Mouse (Mus musculus) frontal cortex, postnatal 25 days (tissue): ENCODE data around the gene Wdr95.

Experiments
- DNase-seq, 2 experiments: peaks; one replicate each; pipeline ENCODE4 v3.0.0; 2022; ENCODE audit warnings: low spot score in 2 of 2

The Wdr95 gene

DNA sequence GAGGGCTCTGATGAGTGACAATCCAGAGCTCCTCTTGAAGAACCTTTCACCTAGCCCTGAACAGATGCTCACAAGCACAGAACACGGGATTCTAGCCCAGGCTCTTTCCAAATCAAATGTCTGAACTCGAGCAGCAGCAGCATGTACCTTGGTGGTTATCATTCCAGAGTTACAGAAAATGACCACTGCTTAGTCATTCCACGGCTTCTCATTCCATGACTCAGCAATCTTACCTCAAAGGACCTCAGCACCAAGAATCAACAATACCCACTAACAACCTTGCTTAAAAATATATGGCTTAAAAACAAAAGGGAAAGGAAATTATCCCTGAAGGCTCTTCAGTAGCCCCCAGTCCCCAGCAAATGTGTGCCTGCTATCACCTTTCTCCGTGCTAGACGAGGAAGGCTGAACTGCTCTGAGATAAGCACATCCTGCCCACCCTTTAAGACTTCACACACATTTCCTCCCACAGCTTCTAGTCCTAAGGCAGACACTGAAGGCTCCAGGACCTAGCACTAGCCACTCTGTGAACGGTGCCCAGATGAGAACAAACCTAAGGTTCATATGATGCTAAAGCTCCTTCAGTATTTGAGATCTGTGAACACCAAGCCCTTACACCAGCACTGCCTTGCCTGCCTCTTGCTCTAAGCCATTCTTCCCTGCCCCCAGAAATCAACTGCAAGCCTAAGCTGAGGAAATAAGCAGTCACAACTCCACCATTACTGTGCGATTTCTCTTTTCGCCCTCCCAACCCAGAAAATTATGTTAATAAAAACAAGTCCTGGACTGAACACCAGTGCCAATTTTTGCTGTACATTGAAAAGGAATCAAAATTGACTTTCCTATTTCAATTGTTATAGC, 95.6 kb downstream of the Wdr95 start:
- DNase-seq, result no peak

DNA sequence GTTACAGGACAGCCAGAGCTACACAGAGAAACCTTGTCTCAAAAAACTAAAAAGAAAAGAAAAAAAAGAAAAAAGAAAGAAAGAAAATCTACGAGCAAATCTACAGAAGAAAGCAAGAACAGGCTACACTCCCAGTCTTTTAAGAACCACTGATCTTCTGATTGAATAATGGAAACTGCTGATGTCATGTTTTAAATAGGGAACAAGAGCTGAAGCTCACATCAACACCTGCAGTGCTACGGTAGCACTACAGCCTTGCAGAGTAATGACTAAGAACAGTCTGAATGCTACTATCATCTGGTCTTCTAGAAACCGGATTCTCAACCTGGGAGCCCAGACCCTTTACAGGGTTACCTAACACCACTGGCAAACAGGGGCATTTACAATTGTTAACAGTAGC, 97.1 kb downstream of the Wdr95 start:
- DNase-seq, result no peak

GRCm38 (mm10) chr5:149634409-149635035, 106.0 kb downstream of the Wdr95 start:
- DNase-seq, result no peak

DNA sequence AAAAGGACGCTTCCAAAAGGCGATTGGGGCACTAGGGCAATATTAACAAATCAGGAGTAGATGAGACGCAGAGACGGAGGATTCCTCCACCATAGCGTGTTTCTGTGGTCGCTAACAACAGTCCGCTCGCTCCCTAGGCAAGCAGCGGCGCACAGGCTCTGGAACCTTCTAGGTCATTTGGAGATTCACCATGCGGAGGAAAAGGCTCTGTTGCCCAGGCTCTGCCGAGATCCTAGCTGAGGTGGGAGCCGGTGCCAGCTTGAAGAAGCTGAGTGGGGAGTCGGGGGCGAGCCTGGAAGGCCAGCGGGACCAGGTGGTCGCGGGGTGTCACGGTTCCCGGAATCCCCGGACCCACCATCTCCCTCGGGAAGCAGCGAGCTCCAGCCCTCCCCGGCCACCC, 107.1 kb downstream of the Wdr95 start:
- DNase-seq, result no peak

- DNase-seq, result peak; percentile 94 to 99
Measured at GRCm38 (mm10) chr5:149636075-149636920, 107.8 kb downstream of the Wdr95 start, which contains the start of gene Hsph1. TSS of gene Hsph1 (minus strand) at chr5:149636376.

DNA sequence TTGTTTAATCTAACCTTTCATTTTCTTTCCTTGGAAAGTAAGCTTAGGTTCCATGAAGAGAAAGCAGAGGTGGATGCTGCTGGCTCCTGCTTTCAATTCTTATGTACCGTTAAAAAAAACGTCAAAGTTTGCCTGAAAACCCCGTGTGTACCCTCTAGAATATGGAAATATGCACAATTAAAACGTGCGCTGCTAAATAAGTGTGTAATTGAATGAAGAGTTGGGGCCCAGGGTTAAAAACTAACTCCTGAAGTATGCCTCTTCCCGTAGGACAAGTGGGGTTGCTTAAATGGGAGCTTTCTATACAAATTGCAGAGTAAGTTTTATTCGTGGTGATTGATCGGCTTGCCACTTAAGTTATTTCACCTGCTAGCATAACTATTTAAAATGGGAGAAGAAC, 108.8 kb downstream of the Wdr95 start:
- no peak for DNase-seq

GRCm38 (mm10) chr5:149641277-149641892, 112.9 kb downstream of the Wdr95 start:
- no peak for DNase-seq

DNA sequence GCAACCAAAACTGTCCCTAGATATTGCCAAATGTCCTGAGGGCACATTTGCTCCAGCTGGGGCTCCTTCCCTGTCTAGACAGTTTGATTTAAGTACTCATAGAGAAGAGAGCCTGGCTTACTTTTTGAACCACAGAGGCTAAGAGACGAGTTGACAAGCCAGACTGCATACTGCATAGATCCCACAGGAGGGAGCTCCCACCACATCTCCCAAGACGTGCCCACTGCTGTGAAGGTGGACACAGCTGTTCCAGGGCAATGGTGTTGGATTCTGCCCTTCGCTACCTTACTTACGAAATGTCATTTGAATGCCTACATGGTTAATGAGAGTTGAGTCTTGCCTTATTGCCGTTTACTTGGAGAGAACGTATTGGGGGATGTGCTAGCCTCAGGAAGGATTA, 113.9 kb downstream of the Wdr95 start:
- no peak for DNase-seq

GRCm38 (mm10) chr5:149642783-149643509, 114.5 kb downstream of the Wdr95 start:
- DNase-seq, result no peak

DNA sequence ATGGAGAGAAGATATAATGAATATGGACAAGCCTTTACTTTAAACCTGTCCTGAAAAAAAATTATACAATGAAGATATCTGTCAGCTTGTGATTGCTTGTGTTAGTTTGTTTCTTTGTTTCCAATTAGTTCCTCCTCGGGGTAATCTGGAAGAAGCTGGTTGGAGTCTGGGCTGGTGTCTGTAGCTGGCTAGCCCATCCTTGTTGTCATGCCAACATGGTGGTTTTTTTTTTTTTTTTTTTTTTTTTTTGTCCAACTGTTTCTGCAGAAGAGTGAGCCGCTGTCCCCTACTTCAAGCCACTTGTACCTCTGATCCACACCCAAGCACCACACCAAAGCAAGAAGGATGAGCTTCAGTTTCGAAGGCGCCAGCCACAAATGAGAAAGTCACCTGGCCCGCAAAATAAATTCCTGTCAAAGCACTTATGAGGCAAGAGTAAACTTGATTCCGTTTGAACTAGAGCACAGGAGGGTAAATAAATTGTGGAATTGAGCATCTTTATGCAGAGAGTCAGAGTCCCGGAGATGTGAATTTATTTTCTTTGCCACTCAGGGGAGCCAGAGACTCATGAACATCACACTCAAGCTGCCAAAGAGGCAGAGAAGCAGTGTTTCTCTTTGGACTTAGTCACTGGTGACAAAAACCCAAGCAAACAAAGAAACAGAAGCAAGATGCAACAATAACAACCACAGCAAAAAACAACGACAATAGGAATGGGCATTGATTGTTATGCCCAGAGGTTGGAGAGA, 119.1 kb downstream of the Wdr95 start:
- DNase-seq, result no peak

- DNase-seq, result no peak
Measured at GRCm38 (mm10) chr5:149648196-149648595, 119.7 kb downstream of the Wdr95 start.

GRCm38 (mm10) chr5:149648895-149649406, 120.5 kb downstream of the Wdr95 start:
- no peak for DNase-seq

GRCm38 (mm10) chr5:149649499-149650178, 121.2 kb downstream of the Wdr95 start:
- no peak for DNase-seq

- DNase-seq, result no peak
Measured at GRCm38 (mm10) chr5:149650179-149650553, 121.7 kb downstream of the Wdr95 start.

- no peak for DNase-seq
Measured at GRCm38 (mm10) chr5:149655636-149656035, 127.2 kb downstream of the Wdr95 start.

- DNase-seq, result no peak
Measured at GRCm38 (mm10) chr5:149658022-149658421, 129.5 kb downstream of the Wdr95 start.

DNA sequence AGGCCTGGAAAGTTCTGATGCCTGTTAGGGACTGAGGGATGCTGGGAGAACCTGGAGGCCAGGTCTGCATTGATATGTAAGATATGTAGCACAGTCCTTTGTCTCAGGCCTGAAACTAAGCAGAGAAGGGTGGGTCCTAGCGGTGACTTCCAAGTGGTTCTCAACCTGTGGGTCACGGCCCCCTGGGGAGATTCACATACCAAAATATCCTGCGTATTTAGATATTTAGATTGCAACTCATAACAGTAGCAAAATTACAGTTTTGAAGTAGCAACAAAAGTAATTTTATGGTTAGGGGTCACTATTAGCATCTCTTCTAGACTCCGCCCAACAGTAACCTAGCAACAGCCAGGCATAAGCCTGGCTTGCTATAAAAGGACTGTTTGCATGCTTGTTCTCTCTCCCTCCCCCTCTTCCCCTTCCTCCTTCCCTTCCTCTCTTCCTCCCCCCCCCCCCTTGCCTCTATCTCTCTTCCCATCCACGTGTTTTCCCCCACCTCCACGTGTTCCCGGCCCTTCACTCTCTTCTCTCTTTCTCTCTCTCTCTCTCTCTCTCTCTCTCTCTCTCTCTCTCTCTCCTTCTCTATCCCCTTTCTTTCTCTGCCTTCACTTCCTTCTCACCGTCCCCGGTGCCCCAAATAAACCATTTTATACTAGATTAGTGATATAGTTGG, 130.4 kb downstream of the Wdr95 start:
- DNase-seq, result no peak

GRCm38 (mm10) chr5:149659414-149659780, 130.9 kb downstream of the Wdr95 start:
- no peak for DNase-seq

DNA sequence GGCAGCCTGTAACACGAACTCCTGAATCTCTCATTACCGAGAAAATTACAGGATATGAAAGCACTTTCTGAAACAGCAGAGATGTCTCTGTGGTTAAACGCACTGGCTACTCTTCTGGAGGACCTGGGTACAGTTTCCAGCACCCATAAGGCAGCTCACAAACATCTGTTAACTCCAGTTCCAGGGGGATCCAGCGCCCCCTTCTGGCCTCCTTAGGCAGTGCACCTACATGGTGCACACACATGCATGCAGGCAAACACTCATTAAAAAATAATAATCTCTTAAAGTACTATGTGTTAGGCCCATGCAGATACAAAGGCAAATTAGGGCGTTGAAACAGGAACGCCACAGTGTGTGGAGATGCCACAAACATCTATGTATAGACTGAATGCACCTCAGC, 132.9 kb downstream of the Wdr95 start:
- no peak for DNase-seq
